Mouse (Mus musculus): ENCODE data around the gene Msh5. TPM values are rescaled to one million over a fixed set of nuclear protein-coding genes. Genes with fewer than 3 reads are reported as not detected.

Gene Msh5
- total RNA-seq, 2 experiments from 2014 or later: 0.65 to 0.68 TPM

DNA sequence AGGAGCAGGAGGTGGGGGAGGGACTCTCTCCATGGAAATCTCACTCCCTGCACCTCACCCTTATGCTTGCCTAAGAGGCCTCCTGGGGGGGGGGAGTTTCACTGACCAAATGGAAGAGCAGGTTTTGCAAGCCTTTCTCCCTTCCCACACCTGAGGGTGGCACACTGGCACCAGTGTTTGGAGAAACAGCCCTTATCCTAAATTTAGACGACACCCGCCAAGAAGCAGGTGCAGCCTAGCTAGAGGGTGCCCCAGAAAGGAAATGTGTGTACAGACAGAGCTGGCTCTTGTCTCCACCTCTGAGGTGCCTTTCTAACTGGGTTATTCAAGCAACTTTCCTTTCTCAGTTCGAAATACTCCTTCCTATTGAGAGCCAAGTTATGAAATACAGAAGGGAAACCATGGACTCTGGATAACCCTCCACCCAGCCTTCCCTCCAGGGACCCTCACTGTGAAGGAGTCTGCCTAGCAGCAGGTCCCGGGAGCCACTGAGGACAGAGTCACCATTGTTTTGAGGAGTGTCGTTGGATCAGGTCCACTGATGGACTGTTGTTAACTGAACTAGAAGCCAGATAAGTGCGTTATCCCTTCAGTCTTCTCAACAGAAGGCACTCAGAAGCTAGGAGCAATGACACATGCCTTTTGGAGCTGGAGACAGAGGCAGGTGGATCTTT is 24.1 kb upstream of the Msh5 start:
- no peak for DNase-seq (ENCODE audit: low spot score in 2 of 2)

- DNase-seq (ENCODE audit: low spot score in 2 of 2): peak in 1 of 2 experiments; percentile 41
These were observed 21.8 kb upstream of the Msh5 start for GRCm38 (mm10) chr17:35068213-35068914.

DNA sequence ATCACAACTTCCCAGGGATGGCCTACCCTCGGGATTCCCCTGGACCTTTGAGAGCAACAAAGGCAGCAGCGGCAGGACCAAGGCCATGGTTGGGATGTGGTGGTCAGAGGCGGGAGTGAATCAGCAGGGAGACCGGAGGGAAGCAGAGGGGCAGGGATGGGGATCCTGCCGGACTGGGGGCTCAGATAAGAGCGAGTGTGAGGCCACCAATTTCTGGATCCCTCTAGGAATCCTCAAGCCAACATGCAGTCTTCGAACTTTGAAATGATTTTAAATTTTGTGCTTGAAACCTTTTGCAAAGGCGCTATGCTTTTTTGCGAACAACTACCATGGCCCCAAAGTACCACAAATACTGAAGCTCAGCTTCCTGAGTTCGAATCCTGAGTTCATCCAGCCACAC is 19.5 kb upstream of the Msh5 start, which contains the start of gene Mpig6b:
Gene Mpig6b (minus strand): TSS at position 101 of the 400 bp plus-strand sequence.
- no peak for DNase-seq (ENCODE audit: low spot score in 2 of 2)

DNA sequence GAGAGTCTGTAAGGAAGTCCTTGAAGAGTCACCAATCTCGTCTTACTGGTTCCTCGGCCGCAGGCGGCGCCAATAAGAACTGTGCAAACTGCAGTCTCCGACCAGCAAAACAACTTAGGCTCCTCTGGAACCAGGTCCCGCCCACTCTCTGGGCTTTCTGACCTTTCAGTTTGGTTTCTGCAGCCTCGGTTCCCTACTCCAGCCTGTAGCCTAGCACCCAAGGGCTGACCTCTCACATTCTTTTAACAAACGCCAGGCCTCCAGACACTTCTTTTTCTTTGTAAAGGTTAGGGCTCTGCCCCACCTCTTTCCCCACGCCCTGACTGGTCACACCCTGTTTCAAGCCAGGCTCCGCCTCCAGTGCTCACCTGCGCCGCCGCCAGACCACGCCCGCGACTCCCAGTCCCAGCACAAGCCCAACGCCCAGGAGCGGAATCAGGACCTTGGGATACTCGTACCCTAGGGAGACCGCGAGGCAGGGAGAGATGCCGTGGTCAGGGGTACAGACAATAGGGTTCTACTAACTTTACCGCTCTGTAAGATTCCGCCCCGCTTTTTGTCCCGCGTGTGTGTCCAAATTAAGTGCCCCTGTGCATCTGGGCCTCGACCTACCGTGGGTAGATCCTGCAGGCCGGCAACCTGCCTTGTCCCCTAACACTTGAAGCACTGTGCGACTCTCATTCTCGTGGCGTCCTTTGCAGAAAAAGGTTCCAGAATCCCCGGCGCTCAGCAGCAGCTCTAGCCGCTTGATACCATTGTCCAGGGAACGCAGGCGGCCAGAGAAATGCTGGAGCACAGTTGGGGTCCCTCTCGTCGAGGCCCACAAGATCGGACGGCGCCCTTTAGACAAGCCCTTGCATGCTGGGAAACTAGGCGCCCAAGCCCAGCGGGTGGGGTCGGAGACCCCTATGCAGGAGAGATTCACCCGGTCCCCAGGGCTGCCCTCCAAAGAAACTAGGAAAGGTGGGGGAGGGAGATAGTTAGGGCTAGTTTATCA is 18.7 kb upstream of the Msh5 start, which contains the start of gene Ly6g6c:
Gene Ly6g6c (plus strand): TSS at position 438 of the 997 bp plus-strand sequence.
- no peak for DNase-seq (ENCODE audit: low spot score in 2 of 2)

DNA sequence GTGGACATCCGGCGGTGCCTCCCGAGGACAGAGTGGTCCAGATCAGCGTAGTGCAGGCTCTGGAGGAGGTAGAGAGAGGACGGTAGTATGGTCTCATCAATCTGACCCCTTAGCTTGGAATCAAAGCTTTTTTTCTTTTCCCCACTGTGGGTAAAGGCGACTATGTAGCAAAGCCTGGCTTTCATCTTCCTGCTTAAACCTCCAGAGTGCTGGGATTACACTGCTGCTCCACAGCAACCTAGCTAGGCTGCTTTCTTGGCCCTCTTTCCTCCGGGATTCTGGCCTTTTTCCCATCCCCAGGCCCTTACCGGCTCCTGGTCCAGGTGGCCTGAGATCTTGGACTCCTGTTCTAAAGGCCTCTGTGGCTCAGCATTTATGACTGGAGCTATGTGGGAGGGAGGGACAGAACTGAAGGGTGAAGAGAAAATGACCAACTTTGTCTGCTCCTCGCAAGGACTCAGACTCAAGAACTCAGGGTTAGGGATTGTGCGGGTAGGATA is 17.9 kb upstream of the Msh5 start:
- DNase-seq (ENCODE audit: low spot score in 2 of 2): no peak

DNA sequence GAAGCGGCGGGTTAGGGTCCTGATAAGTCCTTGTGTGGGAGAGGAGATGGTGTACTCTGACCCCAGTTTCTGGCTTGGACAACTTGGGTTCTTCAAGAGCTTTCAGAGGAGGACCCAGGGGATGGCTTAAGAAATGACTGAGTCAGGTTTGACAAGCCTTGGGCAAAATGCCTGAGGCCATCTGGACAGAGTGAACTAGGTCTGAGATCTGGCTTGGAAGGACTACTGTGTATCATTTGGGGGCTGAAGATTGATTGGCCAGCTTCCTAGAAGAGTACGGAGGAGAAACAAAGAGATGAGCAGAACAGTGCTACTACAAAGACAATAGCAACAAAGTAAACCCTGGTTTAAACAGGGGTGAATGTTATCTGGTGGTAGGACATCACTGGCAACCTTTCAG is 16.9 kb upstream of the Msh5 start:
- no peak for DNase-seq (ENCODE audit: low spot score in 2 of 2)

DNA sequence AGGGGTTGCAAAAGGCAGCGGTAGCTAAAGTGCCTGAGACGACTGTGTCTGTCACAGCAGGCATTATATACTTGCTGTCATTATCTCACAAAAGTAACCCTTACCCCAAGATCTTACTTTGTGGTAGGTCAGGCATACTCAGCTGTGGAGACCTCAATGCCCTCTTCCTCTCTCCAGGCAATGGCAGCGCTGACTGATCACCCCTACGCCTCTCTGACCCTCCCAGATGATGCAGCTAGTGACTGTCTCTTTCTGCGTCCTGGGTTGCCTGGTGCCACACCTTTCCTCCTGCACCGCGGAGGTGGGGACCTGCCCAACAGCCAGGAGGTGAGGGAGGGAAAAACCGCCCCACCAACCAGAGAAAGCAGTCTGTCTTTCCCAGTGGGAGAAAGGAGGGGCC is 14.8 kb upstream of the Msh5 start:
- DNase-seq (ENCODE audit: low spot score in 2 of 2): no peak

DNA sequence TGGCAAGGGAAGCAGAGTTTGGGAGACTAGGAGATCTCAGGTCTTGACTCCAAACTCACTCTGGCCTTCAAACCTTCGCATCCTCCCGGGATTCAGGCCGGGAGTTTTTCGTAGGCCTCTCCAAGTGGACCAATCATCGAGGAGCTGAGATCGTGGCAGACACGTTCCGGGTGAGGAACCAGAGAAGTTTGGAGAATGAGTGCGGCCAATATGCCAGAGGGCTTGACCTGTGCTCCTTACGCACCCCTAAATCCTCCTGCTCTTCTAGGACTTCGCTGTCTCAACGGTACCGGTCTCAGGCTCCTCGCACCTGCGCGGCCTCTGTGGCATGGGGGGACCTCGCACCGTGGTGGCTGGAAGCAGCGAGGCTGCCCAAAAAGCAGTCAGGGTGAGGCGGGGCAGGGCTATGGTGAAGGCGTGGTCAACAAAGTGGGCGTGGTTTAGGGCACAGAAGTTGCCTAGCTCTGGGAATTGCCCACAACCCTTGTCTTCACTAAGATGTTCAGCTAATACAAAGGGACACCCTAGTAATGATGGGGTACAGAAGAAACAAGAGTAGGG is 14.3 kb upstream of the Msh5 start:
- no peak for DNase-seq (ENCODE audit: low spot score in 2 of 2)

- no peak for DNase-seq (ENCODE audit: low spot score in 2 of 2)
These were observed 13.5 kb upstream of the Msh5 start for GRCm38 (mm10) chr17:35060071-35060470.

- peak; percentile 59 to 60 for DNase-seq (ENCODE audit: low spot score in 2 of 2)
These were observed 12.7 kb upstream of the Msh5 start, which contains the start of gene Ddah2 for GRCm38 (mm10) chr17:35058911-35059892. Gene Ddah2 (plus strand): TSS chr17:35059035.

DNA sequence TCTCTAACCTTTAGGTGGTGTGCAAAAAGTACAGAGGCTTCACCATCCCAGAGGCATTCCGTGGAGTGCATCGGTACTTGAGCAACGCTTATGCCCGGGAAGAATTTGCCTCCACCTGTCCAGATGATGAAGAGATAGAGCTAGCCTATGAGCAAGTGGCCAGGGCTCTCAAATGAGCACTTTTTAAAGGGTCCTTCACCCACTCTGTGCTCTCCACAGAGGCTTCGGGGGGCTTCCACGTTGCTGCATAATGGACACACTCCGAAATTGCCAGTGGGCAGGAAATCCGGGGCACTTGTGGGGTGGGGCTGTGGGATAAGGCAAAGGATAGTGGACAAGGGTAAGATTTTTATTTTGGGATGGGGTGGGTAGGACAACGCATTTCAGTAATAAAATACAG is 11.8 kb upstream of the Msh5 start:
- no peak for DNase-seq (ENCODE audit: low spot score in 2 of 2)

GRCm38 (mm10) chr17:35057090-35057489 is 10.5 kb upstream of the Msh5 start:
- no peak for DNase-seq (ENCODE audit: low spot score in 2 of 2)

DNA sequence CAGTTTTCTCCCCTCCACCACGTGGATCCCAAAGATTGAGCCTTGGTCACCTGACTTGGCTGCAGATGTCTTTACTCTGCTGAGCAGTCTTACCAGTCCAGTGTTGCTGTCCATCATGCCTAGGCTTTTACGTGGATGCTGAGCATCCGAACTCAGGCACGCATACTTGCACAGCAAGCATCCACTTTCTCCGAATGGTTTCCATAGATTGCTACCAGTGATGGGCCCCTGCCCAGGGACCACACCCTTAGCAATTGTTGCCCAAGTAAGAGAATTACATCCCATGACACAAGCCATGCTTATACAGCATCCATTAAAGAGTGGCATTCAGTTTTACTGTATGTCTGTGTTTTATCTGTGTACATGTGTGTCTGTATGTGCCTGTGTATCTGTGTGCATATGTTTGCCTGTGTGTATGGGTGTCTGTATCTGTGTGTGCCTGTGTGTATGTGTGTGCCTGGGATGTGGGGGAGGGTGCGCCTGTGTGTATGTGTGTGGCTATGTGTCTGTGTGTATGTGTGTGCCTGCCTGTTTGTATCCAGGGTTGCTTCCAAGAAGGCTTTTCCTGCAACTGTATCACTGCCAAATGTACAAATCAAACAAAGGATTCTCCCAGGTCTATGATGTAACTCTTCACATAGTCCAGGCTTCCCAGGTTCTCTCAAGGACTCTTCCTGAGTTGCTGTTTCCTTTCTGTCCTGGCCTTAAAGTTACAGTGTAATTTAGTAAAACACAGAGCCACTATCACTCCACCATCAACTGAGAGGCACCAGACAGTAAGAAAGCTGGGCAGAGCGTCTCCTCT is 9.3 kb upstream of the Msh5 start:
- DNase-seq (ENCODE audit: low spot score in 2 of 2): no peak

DNA sequence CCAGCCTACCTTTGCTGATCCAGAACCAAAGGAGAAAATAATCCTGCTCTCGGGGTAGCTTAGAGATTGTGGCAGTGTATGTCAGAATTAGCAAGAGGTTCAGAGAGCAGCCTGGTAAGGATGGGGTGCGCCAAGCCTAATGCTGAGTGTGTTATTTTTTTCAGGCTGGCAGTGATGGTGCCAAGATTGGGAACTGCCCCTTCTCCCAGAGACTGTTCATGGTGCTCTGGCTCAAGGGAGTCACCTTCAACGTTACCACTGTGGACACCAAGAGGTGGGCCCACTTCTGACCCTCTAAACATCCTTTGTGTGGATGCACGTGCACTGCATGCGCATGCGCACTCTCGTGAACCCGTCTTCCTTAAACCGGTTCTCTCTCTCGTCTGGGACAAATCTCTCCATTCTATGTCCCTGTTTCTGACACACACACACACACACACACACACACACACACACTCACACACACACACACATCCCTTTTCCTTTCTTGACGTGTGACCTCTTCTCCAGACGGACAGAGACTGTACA is 5.8 kb upstream of the Msh5 start:
- DNase-seq (ENCODE audit: low spot score in 2 of 2): no peak

GRCm38 (mm10) chr17:35051156-35052086 is 4.9 kb upstream of the Msh5 start:
- DNase-seq (ENCODE audit: low spot score in 2 of 2): no peak

GRCm38 (mm10) chr17:35050126-35050750 is 3.7 kb upstream of the Msh5 start:
- DNase-seq (ENCODE audit: low spot score in 2 of 2): no peak

DNA sequence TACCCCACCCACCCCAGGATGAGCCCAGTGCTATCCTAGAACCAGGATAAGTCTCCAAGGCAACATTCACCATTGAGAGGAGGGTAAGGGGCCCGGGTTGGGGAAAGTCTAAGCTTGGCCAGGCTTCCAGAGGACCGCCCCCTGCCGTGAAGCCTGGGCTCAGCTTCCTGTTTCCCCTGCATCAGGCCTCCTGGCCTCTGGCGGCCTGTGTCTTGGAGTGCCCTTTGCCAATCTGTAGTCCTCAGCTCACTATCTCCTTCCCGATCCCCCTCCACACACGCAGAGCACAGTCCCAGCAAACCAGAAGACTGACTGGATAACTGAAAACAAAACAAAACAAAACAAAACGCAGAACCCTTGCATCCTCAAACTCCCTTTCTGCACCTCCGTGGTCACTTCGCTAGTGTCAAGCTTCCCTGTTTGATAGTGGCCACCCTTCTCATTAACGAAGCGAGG is 3.0 kb upstream of the Msh5 start, which contains the start of gene Clic1:
Gene Clic1 (plus strand): TSS at position 406 of the 456 bp plus-strand sequence.
- DNase-seq (ENCODE audit: low spot score in 2 of 2): no peak

Measured in left cerebral cortex, adult 18-20 months (tissue).